Mouse (Mus musculus) kidney, adult 18-20 months (tissue): ENCODE measurements around the gene Pkd2.
A peak's percentile ranks its signal among the peaks of the same experiment; 100 is the strongest.

Experiments
- DNase-seq: peaks from one replicate; pipeline ENCODE4 v3.0.0; 2021

The Pkd2 gene

DNA sequence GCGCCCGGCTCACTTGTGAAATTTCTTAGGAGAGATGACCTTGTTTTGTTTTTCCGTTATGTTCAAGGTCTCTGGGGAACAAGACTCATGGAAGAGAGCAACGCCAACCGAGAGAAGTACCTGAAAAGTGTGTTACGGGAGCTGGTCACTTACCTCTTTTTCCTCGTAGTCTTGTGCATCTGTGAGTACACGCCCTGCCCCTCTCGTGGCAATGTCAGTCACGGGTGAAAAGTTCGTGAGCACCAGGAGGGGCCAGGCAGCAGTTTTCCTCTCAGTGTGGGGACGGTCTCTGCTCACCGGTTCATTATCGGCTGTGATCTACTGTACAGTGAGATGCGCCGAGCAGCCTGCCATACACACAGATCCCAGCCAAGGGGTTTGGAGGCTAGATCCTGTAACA lies 7.6 kb downstream of the Pkd2 start:
- DNase-seq = no peak

DNA sequence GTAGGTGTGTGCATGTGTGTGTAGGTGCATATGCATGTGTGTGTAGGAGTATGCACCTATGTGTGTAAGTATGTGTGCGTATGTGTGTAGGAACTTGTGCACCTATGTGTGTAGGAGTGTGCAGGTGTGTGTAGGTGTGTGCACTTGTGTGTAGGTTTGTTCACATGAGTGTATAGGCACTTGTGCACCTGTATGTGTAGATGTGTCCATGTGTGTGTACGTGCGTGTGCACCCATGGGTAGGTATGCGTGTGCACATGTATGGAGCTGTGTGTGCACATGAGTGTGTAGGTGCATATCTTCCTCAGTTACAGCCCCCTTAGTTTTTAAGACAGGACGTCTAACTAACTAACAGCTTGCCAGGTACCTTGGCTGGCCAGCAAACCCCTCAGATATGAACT lies 9.3 kb downstream of the Pkd2 start:
- no peak for DNase-seq

GRCm38 (mm10) chr5:104470981-104471391 lies 11.7 kb downstream of the Pkd2 start:
- DNase-seq = peak; percentile 57

DNA sequence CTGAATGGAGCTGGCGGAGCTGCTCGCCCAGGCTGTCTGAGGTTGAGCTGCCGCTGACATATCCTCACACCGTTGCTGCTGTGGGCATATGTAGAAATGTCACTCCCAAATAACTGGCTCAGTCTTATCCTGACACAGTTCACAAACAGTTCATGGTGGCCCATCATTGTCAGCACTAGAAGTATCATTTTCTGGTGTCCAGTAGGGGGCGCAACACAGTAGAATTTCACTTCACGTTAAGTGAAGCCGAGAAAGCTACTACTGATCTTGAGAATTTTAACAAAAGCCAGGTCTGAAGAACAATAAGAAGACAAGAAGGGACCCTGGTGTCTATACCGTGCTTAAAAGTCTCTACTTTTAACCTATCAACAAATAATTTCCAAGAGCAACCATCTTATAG lies 13.1 kb downstream of the Pkd2 start:
- peak; percentile 22 for DNase-seq

GRCm38 (mm10) chr5:104480367-104480766 lies 21.1 kb downstream of the Pkd2 start:
- DNase-seq = peak; percentile 42

DNA sequence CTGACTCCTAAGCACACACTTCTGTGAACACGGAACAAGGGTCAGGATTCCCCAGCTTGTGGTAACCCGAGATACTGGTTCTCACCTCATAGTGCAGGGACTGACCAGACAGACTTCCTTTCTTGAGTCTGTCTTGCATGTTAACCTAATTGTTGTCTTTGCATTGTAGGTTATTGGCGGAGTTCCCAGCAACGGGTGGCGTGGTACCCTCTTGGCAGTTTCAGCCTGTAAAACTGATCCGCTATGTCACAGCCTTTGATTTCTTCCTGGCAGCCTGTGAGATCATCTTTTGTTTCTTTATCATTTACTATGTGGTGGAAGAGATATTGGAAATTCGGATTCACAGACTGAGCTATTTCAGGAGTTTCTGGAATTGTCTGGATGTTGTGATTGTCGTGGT lies 23.6 kb downstream of the Pkd2 start:
- no peak for DNase-seq

GRCm38 (mm10) chr5:104491561-104491960 lies 32.3 kb downstream of the Pkd2 start:
- DNase-seq = no peak

GRCm38 (mm10) chr5:104504883-104505282 lies 45.6 kb downstream of the Pkd2 start:
- peak; percentile 31 for DNase-seq

DNA sequence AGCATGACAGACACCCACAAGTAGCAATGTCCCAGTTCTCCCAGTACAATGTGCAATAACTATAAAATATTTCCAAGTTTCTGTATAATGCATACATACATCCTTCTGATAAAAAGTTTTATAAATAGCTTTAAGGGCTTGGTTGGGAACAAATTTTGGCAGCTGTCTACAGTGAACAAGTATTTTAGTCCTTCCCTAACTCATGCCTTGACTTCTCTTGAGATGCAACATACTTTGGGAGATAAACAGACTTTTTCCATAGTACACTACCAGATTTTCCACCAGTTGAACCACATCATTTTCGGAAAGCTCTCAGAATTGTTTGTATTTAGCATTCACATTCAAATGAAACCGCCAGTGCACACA lies 48.6 kb downstream of the Pkd2 start:
- no peak for DNase-seq

DNA sequence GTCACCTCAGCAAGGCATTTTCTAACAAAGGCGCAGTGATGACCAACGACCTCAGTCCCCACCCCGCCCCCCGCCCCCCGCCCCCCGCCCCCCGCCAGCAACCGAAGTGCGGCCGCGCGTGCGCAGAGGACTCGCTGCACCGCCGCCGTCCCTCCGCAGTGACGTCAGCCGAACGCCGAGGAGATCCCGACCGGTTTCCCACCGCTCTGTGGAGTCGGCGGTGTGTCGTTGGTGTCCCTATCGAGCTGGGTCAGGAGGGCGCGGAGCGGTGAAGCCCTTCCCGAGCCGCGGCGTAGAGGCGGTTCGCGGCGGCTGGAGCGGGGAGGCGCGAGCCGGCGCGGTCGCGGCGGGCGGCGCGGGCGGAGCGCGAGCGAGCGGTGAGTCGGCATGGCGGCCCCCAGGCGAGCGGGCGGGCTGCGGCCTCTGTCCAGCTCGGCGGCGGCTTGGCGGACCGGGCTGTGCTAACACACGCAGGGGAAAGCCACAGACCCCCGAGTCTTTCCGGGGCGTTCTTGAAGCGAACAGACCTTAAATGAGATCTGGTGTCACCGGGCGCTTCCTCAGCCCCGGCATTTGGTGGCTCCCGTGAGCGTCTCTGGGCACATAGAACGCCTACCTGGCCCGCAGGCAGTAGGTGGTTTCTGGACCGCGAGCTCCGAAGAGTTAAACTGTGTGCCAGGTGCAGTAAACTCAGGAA lies 49.1 kb downstream of the Pkd2 start, which contains the start of gene BC005561:
BC005561 (plus strand) TSS at position 158 of the 697 bp plus-strand sequence.
- DNase-seq = peak; percentile 89

- no peak for DNase-seq
Measured at GRCm38 (mm10) chr5:104511211-104511610, 52.0 kb downstream of the Pkd2 start.

DNA sequence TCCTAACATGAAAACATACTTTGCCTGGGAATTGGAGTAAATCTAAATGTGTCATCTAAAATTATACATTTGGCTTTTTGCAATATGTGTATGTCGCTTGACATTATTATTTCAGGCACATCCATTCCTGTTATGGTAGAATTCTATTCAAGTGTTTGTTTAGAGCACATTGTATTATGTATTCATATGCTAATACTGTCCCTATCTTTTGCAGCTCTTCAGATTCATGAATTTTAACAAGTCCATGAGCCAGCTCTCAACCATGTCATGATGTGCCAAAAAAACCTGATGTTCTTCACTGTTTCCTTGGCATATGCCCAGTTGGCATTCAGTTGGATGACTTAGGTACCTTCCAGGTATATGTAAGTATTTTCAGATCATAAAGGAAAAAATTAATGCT lies 79.4 kb downstream of the Pkd2 start:
- DNase-seq = no peak

DNA sequence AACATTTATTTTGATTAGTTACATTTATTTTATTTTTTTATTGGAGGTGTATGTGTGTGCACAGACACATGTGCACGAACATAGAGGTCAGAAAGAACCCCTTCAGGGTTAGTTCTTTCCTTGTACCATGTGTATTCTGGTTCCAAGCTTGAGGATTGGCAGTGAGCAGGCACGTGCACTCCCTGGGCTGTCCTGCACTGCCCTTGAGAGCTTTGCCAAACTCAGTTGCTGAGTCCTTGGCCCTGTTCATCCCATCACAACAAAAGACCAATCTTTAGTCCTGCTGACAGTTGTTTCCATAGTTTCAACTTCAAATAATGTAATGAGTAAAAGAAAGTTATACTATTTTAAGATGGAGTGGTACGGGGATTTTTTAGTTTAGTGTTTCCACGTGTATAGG lies 80.1 kb downstream of the Pkd2 start:
- no peak for DNase-seq
